Mouse (Mus musculus): ENCODE data around the gene Gm17535.
A peak's percentile ranks its signal among the peaks of the same experiment; 100 is the strongest.
"Not testable (repeated sequence)": the region's sequence is repeated elsewhere in the genome, so short reads cannot be mapped to it uniquely, and the experiment has no call there.

The Gm17535 gene

DNA sequence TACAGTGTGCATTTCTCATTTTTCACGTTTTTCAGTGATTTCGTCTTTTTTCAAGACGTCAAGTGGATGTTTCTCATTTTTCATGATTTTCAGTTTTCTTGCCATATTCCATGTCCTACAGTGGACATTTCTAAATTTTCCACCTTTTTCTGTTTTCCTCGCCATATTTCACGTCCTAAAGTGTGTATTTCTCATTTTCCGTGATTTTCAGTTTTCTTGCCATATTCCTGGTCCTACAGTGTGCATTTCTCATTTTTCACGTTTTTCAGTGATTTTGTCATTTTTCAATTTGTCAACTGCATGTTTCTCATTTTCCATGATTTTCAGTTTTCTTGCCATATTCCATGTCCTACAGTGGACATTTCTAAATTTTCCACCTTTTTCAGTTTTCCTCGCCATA lies at the start of gene Gm17535:
Gene Gm17535, plus strand, starts transcription at position 301 of the 400 bp plus-strand sequence.
- not testable (repeated sequence) for DNase-seq (ENCODE audit: low spot score in 2 of 2)

- DNase-seq (ENCODE audit: low spot score in 2 of 2), result not testable (repeated sequence)
Observed at GRCm38 (mm10) chr9:3000445-3000972, 33.9 kb upstream of the Gm17535 start, which contains the start of gene Gm10722. Gene Gm10722, plus strand, starts transcription at chr9:3000922.

- DNase-seq (ENCODE audit: low spot score in 2 of 2), result peak; percentile 17 to 18
Observed at GRCm38 (mm10) chr9:3001006-3001405, 33.4 kb upstream of the Gm17535 start.

GRCm38 (mm10) chr9:3001948-3002659 lies 32.3 kb upstream of the Gm17535 start:
- DNase-seq (ENCODE audit: low spot score in 2 of 2), result peak; percentile 100

DNA sequence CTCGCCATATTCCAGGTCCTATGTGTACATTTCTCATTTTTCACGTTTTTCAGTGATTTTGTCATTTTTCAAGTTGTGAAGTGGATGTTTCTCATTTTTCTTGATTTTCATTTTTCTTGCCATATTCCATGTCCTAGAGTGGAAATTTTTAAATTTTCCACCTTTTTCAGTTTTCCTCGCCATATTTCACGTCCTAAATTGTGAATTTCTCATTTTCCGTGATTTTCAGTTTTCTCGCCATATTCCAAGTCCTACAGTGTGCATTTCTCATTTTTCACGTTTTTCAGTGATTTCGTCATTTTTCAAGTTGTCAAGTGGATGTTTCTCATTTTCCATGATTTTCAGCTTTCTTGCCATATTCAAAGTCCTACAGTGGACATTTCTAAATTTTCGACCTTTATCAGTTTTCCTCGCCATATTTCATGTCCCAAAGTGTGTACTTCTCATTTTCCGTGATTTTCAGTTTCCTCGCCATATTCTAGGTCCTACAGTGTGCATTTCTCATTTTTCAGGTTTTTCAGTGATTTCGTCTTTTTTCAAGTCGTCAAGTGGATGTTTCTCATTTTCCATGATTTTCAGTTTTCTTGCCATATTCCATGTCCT lies 31.5 kb upstream of the Gm17535 start, which contains the start of gene Gm11168:
Gene Gm11168, plus strand, starts transcription at position 553 of the 603 bp plus-strand sequence.
- peak in 1 of 2 experiments; percentile 6 for DNase-seq (ENCODE audit: low spot score in 2 of 2)

GRCm38 (mm10) chr9:3006179-3006578 lies 28.2 kb upstream of the Gm17535 start:
- DNase-seq (ENCODE audit: low spot score in 2 of 2), result not testable (repeated sequence)

GRCm38 (mm10) chr9:3006636-3007035 lies 27.8 kb upstream of the Gm17535 start:
- peak; percentile 81 to 83 for DNase-seq (ENCODE audit: low spot score in 2 of 2)

- DNase-seq (ENCODE audit: low spot score in 2 of 2), result not testable (repeated sequence)
Observed at GRCm38 (mm10) chr9:3007272-3007671, 27.1 kb upstream of the Gm17535 start.

- DNase-seq (ENCODE audit: low spot score in 2 of 2), result not testable (repeated sequence)
Observed at GRCm38 (mm10) chr9:3009331-3009730, 25.1 kb upstream of the Gm17535 start.

- not testable (repeated sequence) for DNase-seq (ENCODE audit: low spot score in 2 of 2)
Observed at GRCm38 (mm10) chr9:3012054-3012621, 22.3 kb upstream of the Gm17535 start.

DNA sequence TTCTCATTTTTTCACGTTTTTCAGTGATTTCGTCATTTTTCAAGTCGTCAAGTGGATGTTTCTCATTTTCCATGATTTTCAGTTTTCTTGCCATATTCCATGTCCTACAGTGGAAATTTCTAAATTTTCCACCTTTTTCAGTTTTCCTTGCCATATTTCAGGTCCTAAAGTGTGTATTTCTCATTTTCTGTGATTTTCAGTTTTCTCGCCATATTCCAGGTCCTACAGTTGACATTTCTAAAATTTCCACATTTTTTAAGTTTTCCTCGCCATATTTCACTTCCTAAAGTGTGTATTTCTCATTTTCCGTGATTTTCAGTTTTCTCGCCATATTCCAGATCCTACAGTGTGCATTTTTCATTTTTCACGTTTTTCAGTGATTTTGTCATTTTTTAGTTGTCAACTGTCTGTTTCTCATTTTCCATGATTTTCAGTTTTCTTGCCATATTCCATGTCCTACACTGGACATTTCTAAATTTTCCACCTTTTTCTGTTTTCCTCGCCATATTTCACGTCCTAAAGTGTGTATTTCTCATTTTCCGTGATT lies 21.6 kb upstream of the Gm17535 start, which contains the start of gene Gm10721:
Gene Gm10721, plus strand, starts transcription at position 408 of the 547 bp plus-strand sequence.
- not testable (repeated sequence) for DNase-seq (ENCODE audit: low spot score in 2 of 2)

DNA sequence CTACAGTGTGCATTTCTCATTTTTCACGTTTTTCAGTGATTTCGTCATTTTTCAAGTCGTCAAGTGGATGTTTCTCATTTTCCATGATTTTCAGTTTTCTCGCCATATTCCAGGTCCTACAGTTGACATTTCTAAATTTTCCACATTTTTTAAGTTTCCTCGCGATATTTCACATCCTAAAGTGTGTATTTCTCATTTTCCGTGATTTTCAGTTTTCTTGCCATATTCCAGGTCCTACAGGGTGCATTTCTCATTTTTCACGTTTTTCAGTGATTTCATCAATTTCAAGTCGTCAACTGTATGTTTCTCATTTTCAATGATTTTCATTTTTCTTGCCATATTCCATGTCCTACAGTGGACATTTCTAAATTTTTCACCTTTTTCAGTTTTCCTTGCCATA lies 19.0 kb upstream of the Gm17535 start, which contains the start of gene Gm10720:
Gene Gm10720, plus strand, starts transcription at position 301 of the 400 bp plus-strand sequence.
- not testable (repeated sequence) for DNase-seq (ENCODE audit: low spot score in 2 of 2)

- peak; percentile 2 to 6 for DNase-seq (ENCODE audit: low spot score in 2 of 2)
Observed at GRCm38 (mm10) chr9:3015896-3016295, 18.5 kb upstream of the Gm17535 start.

DNA sequence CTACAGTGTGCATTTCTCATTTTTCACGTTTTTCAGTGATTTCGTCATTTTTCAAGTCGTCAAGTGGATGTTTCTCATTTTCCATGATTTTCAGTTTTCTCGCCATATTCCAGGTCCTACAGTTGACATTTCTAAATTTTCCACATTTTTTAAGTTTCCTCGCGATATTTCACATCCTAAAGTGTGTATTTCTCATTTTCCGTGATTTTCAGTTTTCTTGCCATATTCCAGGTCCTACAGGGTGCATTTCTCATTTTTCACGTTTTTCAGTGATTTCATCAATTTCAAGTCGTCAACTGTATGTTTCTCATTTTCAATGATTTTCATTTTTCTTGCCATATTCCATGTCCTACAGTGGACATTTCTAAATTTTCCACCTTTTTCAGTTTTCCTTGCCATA lies 17.3 kb upstream of the Gm17535 start, which contains the start of gene Gm10719:
Gene Gm10719, plus strand, starts transcription at position 301 of the 400 bp plus-strand sequence.
- DNase-seq (ENCODE audit: low spot score in 2 of 2), result not testable (repeated sequence)

DNA sequence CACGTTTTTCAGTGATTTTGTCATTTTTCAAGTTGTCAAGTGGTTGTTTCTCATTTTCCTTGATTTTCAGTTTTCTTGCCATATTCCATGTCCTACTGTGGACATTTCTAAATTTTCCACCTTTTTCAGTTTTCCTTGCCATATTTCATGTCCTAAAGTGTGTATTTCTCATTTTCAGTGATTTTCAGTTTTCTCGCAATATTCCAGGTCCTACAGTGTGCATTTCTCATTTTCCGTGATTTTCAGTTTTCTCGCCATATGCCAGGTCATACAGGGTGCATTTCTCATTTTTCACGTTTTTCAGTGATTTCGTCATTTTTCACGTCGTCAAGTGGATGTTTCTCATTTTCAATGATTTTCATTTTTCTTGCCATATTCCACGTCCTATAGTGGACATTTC lies 15.5 kb upstream of the Gm17535 start:
- peak; percentile 92 to 100 for DNase-seq (ENCODE audit: low spot score in 2 of 2)

DNA sequence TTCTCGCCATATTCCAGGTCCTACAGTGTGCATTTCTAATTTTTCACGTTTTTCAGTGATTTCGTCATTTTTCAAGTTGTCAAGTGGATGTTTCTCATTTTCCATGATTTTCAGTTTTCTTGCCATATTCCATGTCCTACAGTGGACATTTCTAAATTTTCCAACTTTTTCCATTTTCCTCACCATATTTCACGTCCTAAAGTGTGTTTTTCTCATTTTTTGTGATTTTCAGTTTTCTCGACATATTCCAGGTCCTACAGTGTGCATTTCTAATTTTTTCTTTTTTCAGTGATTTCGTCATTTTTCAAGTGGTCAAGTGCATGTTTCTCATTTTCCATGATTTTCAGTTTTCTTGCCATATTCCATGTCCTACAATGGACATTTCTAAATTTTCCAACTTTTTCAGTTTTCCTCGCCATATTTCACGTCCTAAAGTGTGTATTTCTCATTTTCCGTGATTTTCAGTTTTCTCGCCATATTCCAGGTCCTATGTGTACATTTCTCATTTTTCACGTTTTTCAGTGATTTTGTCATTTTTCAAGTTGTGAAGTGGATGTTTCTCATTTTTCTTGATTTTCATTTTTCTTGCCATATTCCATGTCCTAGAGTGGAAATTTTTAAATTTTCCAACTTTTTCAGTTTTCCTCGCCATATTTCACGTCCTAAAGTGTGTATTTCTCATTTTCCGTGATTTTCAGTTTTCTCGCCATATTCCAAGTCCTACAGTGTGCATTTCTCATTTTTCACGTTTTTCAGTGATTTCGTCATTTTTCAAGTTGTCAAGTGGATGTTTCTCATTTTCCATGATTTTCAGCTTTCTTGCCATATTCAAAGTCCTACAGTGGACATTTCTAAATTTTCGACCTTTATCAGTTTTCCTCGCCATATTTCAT lies 14.3 kb upstream of the Gm17535 start:
- peak; percentile 85 for DNase-seq (ENCODE audit: low spot score in 2 of 2)

GRCm38 (mm10) chr9:3022316-3023008 lies 11.9 kb upstream of the Gm17535 start:
- peak; percentile 59 to 72 for DNase-seq (ENCODE audit: low spot score in 2 of 2)

- peak; percentile 20 to 24 for DNase-seq (ENCODE audit: low spot score in 2 of 2)
Observed at GRCm38 (mm10) chr9:3023312-3023984, 11.0 kb upstream of the Gm17535 start, which contains the start of gene Gm10718. Gene Gm10718, plus strand, starts transcription at chr9:3023547.

DNA sequence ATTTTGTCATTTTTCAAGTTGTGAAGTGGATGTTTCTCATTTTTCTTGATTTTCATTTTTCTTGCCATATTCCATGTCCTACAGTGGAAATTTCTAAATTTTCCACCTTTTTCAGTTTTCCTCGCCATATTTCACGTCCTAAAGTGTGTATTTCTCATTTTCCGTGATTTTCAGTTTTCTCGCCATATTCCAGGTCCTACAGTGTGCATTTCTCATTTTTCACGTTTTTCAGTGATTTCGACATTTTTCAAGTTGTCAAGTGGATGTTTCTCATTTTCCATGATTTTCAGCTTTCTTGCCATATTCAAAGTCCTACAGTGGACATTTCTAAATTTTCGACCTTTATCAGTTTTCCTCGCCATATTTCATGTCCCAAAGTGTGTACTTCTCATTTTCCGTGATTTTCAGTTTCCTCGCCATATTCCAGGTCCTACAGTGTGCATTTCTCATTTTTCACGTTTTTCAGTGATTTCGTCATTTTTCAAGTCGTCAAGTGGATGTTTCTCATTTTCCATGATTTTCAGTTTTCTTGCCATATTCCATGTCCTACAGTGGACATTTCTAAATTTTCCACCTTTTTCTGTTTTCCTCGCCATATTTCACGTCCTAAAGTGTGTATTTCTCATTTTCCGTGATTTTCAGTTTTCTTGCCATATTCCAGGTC lies 10.3 kb upstream of the Gm17535 start:
- peak; percentile 82 to 86 for DNase-seq (ENCODE audit: low spot score in 2 of 2)

All from spleen, postnatal 14 days (tissue).